Mouse (Mus musculus) ovary, adult 18-20 months (tissue): ENCODE results near the gene Atp8a2.
A peak's percentile ranks its signal among the peaks of the same experiment; 100 is the strongest.

ENCODE experiments used
- DNase-seq: peaks from one replicate; pipeline ENCODE4 v3.0.0; 2022; ENCODE audit warnings: low spot score, mixed read lengths

Gene Atp8a2

DNA sequence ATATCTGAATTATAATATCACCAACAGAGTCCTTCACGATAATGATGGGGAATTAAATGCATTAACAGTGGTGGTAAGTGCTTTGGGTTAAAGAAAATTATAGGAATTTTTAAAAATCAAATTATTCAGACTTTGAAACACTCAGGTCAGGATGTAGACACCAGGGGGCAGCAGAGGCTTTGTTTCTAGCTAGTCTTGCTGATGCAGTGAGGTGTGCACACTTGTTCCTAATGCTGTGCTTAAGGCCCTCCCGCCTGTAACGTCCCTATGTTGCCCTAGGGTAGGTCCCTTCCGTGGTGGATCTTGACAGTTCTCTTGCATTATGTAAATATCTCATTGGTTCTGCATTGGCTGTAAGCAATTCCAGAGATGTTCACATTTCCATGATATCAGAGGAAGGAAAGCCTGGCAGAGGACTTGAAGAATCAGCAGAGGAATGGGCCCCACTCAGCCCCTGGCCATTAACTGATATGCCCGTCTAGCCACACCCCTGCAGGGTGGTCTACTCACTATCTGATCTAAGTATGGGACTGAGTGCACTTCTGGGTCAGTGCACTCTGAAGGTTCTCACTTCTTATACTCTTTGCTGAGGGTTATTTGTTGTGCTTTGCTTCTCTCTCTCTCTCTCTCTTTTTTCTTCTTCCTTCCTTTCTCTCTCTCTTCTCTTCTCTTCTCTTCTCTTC, 591.2 kb downstream of the Atp8a2 start:
- peak; percentile 23 for DNase-seq

GRCm38 (mm10) chr14:59604002-59604645, 592.9 kb downstream of the Atp8a2 start:
- DNase-seq = peak; percentile 52

- DNase-seq = no peak
Measured at GRCm38 (mm10) chr14:59598260-59598627, 598.7 kb downstream of the Atp8a2 start.

- DNase-seq = peak; percentile 84
Measured at GRCm38 (mm10) chr14:59597398-59598259, 599.4 kb downstream of the Atp8a2 start, which contains the start of gene Cdadc1. TSS of gene Cdadc1 (minus strand) at chr14:59597959.

GRCm38 (mm10) chr14:59594988-59595387, 602.0 kb downstream of the Atp8a2 start:
- DNase-seq = no peak

- DNase-seq = no peak
Measured at GRCm38 (mm10) chr14:59592593-59592992, 604.4 kb downstream of the Atp8a2 start.

DNA sequence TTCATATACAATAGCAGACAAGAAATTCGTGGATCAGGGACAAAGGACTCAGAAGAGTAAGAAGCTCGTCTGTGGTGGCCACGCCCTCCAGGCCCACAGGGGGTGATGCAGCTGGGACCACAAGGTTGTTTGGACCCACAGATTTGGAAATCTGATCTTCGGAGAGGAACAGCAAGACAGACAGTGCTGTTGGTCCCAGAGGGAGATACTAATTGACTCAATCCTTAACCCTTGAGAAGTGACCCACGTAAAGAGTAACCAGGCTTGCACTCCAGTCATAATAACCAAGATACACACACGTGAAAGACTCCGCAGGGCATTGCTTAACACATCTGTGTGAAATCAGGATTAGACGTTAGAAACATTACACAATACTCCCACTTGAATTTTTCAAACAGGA, 605.1 kb downstream of the Atp8a2 start:
- DNase-seq = no peak

DNA sequence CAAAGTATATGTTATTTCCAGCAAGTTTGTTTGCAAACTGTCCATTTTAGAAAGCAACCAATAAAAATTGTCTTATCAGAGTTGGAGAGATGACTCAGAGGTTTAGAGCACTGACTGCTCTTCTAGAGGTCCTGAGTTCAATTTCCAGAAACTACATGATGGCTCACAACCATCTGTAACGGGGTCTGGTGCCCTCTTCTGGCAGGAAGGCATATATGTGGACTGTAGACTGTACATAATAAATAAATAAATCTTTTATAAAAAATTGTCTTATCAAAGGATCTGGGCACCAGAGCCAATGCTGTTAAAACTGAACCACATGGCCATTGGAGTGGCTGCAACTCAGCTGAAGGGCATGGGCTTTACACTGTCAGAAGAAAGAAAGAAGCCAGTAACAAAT, 606.4 kb downstream of the Atp8a2 start:
- DNase-seq = no peak
